Mouse (Mus musculus) ES-E14 (cell line): ENCODE measurements around the gene Lbh.

Experiments used
- MAFK ChIP-seq: IDR thresholded peaks from 2 replicates; pipeline ENCODE4 v1.6.1; 2014; ENCODE audit warnings: mild to moderate bottlenecking, low read depth, low read length, inconsistent platforms; ENCODE audit not compliant: insufficient read depth
- ZNF384 ChIP-seq: IDR thresholded peaks from 2 replicates; pipeline ENCODE4 v1.6.1; 2012; ENCODE audit warnings: low read depth, low read length, inconsistent platforms

GRCm38 (mm10) chr17:72953811-72954685, 35.9 kb downstream of the Lbh start:
- TF ChIP-seq MAFK (no peak), ZNF384 (no peak)
